Mouse (Mus musculus) brain, embryonic 14.5 days (tissue): ENCODE measurements around the gene Mknk1. TPM values are rescaled to one million over a fixed set of nuclear protein-coding genes. Genes with fewer than 3 reads are reported as not detected.

Source experiments
- DNase-seq: peaks from one replicate; pipeline ENCODE4 v3.0.0-alpha.2; 2011; ENCODE audit warnings: low read depth
- CTCF ChIP-seq: fragments of 200-500 bp; IDR thresholded peaks from 2 replicates; pipeline ENCODE4 v1.5.1; 2012; ENCODE audit warnings: inconsistent platforms, mild to moderate bottlenecking, moderate library complexity, borderline replicate concordance; ENCODE audit not compliant: insufficient read depth, insufficient read length; ENCODE audit errors: extremely low read depth
- POLR2A ChIP-seq: fragments of 200-500 bp; IDR thresholded peaks from 2 replicates; pipeline ENCODE4 v1.6.1; 2012; ENCODE audit warnings: mild to moderate bottlenecking, inconsistent platforms, borderline replicate concordance; ENCODE audit not compliant: poor library complexity, insufficient read depth, insufficient read length, severe bottlenecking; ENCODE audit errors: extremely low read depth
- polyA plus RNA-seq: library from polyadenylated mRNA; depleted of rRNA; stranded (reverse); fragments of >200 nt; gene quantifications from 2 replicates; pipeline ENCODE4 v1.2.3, GENCODE M21; 2012

The Mknk1 gene
- polyA plus RNA-seq, 1 experiment = 37.3 TPM

DNA sequence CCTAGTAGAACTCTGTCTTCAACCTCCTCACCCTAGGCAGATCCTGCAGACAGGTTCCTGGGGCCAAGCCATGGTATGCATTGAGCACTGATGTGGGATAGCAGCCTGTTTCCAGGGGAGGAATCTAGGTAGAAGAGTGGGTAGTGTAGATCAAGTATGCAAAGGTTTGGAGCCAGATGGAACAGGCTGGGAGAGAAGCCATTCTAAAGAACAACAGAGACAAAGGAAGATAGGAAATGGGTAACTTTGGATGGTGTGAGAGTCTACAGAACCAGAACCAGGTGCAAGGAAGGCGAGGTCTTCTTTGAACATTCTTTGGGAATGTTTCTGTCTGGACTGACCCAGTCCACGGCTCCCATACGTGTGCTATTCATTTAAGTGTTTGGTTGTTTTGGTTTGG, 11.9 kb upstream of the Mknk1 start:
- TF ChIP-seq POLR2A (no peak), CTCF (no peak)
- no peak for DNase-seq

GRCm38 (mm10) chr4:115827535-115827887, 11.5 kb upstream of the Mknk1 start:
- TF ChIP-seq CTCF (peak; percentile 4; the same call in 1 of the 2 replicates), POLR2A (no peak)
- peak; percentile 49 for DNase-seq

- TF ChIP-seq POLR2A (0 out of 2 replicates have a peak, but pooled peaks have one; percentile 15), CTCF (no peak)
- peak; percentile 83 for DNase-seq
Measured at GRCm38 (mm10) chr4:115827888-115828571, 11.0 kb upstream of the Mknk1 start, which contains the start of gene Mob3c. Gene Mob3c, plus strand, starts transcription at chr4:115828092.

GRCm38 (mm10) chr4:115828572-115828902, 10.5 kb upstream of the Mknk1 start:
- TF ChIP-seq POLR2A = no peak
- no peak for TF ChIP-seq CTCF
- no peak for DNase-seq

GRCm38 (mm10) chr4:115830491-115830890, 8.5 kb upstream of the Mknk1 start:
- no peak for DNase-seq
- TF ChIP-seq POLR2A = no peak
- TF ChIP-seq CTCF = no peak

DNA sequence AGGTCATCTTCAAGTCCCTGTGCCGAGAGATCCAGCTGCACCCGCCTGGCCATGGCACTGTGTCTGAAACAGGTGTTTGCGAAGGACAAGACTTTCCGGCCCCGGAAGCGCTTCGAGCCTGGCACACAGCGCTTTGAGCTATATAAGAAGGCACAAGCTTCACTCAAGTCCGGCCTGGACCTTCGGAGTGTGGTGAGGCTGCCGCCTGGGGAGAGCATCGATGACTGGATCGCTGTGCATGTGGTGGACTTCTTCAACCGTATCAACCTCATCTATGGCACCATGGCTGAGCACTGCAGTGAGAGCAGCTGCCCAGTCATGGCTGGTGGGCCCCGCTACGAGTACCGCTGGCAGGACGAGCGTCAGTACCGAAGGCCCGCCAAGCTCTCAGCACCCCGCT, 7.8 kb upstream of the Mknk1 start:
- TF ChIP-seq CTCF = no peak
- no peak for TF ChIP-seq POLR2A
- DNase-seq = no peak

GRCm38 (mm10) chr4:115832040-115832439, 7.0 kb upstream of the Mknk1 start:
- no peak for DNase-seq

DNA sequence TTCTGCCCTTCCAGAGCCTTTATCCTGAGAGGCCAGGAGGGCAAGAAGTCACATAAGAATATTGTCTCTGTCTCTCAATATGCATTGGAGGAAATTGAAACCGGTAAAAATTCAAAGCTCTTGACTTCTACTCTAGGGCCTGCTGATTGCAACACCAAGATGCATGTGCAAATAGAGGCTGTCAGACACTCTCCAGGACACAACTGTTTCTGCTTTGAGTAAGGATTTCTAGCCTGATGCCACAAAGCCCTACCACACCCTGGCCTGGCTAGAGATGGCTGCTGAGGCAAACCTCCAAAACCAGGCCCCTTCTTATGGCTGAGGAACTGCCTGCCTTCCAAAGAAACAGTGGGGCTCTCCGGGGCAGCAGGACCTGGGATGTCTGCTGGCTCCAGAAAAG, 3.4 kb upstream of the Mknk1 start:
- DNase-seq = no peak
- no peak for TF ChIP-seq CTCF

More at GRCm38 (mm10) chr4:115832040-115832439, 7.0 kb upstream of the Mknk1 start:
- TF ChIP-seq POLR2A (no peak), CTCF (no peak)

GRCm38 (mm10) chr4:115838196-115838595, 802 bp upstream of the Mknk1 start:
- TF ChIP-seq POLR2A (no peak), CTCF (no peak)

DNA sequence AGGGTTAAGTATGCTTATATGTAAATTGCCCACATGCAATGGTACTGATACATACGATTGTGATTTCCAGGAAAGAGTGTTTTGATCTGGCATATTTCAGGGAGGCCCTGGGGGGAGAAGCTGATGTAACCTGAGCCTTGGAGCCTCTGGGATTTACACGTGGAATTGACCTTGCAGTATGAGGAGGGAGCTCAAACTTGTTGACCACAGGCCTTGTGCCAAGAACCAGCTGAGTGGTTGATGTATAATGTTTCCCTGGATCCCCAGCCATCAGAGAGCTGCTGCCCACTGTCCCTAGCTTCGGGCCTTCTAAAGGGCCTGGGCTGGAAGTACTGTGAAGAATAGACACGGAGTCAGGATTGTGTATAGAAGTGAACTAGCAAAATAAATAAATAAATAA, 958 bp downstream of the Mknk1 start:
- DNase-seq = no peak
- TF ChIP-seq POLR2A (no peak), CTCF (no peak)

More at GRCm38 (mm10) chr4:115838196-115838595, 802 bp upstream of the Mknk1 start:
- no peak for DNase-seq

GRCm38 (mm10) chr4:115840842-115841241, 1.8 kb downstream of the Mknk1 start:
- DNase-seq = no peak
- TF ChIP-seq POLR2A (no peak), CTCF (no peak)

DNA sequence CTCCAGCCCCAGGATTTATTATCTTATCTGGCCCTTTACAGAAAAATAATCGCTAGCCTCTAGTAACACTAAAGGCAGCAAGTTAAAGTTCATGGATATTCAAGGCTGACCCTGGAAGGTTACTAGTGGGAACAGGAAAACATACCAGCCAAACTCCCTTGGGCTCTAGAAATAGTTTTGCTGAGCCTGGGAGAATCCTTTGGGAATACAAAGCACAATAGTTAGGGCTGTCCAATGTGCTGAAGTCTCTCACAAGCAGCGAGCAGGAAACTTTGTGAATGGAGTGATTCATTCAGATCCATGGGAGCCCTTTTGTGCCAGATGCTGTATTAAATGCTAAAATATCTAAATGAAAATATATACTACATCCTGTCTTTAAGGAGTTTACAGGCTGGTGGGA, 7.7 kb downstream of the Mknk1 start:
- no peak for DNase-seq
- TF ChIP-seq CTCF (no peak), POLR2A (no peak)
